Mouse (Mus musculus) gastrocnemius, adult 8-10 months (tissue): ENCODE measurements at regions not wholly inside any gene's neighbourhood (a gene's known extent, or its start where the extent isn't known, plus 50 kb on each side); places are given as distances from the start of the nearest gene placed in this dataset.
"Not testable (repeated sequence)": the region's sequence is repeated elsewhere in the genome, so short reads cannot be mapped to it uniquely, and the experiment has no call there.

ENCODE experiments used
- DNase-seq, 2 experiments: peaks; one replicate each; pipeline ENCODE4 v3.0.0; 2022; ENCODE audit warnings: low spot score in 2 of 2

GRCm38 (mm10) chr7:63997997-63998396, 59.3 kb upstream of the Klf13 start:
- no peak for DNase-seq

- DNase-seq = no peak
Observed at GRCm38 (mm10) chr7:63996581-63997098, 57.9 kb upstream of the Klf13 start.

GRCm38 (mm10) chr7:63995255-63995980, 56.7 kb upstream of the Klf13 start:
- no peak for DNase-seq

GRCm38 (mm10) chr7:63994769-63995168, 56.1 kb upstream of the Klf13 start:
- DNase-seq = not testable (repeated sequence)

GRCm38 (mm10) chr7:63992155-63992554, 53.4 kb upstream of the Klf13 start:
- DNase-seq = no peak

GRCm38 (mm10) chr7:63991085-63992010, 52.6 kb upstream of the Klf13 start:
- DNase-seq = no peak

- DNase-seq = no peak
Observed at GRCm38 (mm10) chr7:63990312-63991028, 51.8 kb upstream of the Klf13 start.

- no peak for DNase-seq
Observed at GRCm38 (mm10) chr7:63989736-63990135, 51.0 kb upstream of the Klf13 start.
